Mouse (Mus musculus): ENCODE results near the gene Mup22.
"Not testable (repeated sequence)": the region's sequence is repeated elsewhere in the genome, so short reads cannot be mapped to it uniquely, and the experiment has no call there.

Gene Mup22

DNA sequence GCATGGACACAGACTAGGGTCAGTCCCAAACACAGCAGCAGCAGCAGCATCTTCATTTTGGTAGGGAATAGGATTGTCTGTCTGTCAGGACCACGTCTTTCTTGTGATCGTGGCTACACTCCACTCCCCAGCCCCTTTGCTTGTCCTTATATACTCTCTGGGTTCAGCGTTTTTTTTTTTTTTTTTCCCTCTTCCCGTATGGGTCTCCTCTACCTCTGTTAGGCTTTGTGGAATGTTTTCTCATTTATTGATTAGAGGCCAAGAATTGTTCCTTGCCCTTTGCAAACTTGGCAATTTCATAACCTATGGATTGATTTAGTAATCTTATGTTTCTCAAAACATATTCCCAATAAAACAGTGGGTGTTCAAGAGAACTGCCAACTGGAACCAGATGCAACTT lies at the start of gene Mup22:
TSS of gene Mup22 (minus strand) at position 101 of the 400 bp plus-strand sequence.
- DNase-seq: not testable (repeated sequence)

GRCm38 (mm10) chr4:60840889-60841288 lies 19.6 kb upstream of the Mup22 start:
- not testable (repeated sequence) for DNase-seq
